Mouse (Mus musculus) E14TG2a.4 (cell line): Measurements from ENCODE around the gene Plekhh3.
A peak's percentile ranks its signal among the peaks of the same experiment; 100 is the strongest.

Experiments used
- H3K27me3 ChIP-seq: 2 replicates; pipeline ENCODE4 v1.6.1; 2014; ENCODE audit warnings: low read length, control low read depth; ENCODE audit not compliant: insufficient read depth
- H3K36me3 ChIP-seq: 2 replicates; pipeline ENCODE4 v1.6.1; 2014; ENCODE audit warnings: low read length, control low read depth; ENCODE audit not compliant: insufficient read depth
- H3K4me1 ChIP-seq: replicated peaks from 2 replicates; pipeline ENCODE4 v1.6.1; 2014; ENCODE audit warnings: low read depth, low read length, control low read depth
- H3K4me3 ChIP-seq: replicated peaks from 2 replicates; pipeline ENCODE4 v1.5.1; 2014; ENCODE audit warnings: mild to moderate bottlenecking, low read length
- H3K9me3 ChIP-seq: 2 replicates; pipeline ENCODE4 v1.6.1; 2014; ENCODE audit warnings: low read length, control low read depth
- CTCF ChIP-seq: conservative IDR thresholded peaks from 2 replicates; pipeline ENCODE4 v1.5.1; 2014; ENCODE audit warnings: low read length
- NANOG ChIP-seq: IDR thresholded peaks from 2 replicates; pipeline ENCODE4 v1.6.1; 2014; ENCODE audit warnings: borderline replicate concordance, low read length, mixed read lengths
- POU5F1 ChIP-seq: IDR thresholded peaks from 2 replicates; pipeline ENCODE4 v1.6.1; 2014; ENCODE audit warnings: low read length, borderline replicate concordance

The Plekhh3 gene

GRCm38 (mm10) chr11:101170811-101171610 is at the start of gene Plekhh3:
Gene Plekhh3 (minus strand): TSS chr11:101171351.
- H3K36me3 ChIP-seq, result peaks cover 15% of the 10 kb centered on the region
- H3K27me3 ChIP-seq, result peaks cover 91% of the 10 kb centered on the region
- peaks cover 63% of the 10 kb centered on the region for H3K4me1 ChIP-seq
- H3K4me3 ChIP-seq, result peak within 1 kb of the TSS; percentile 84
- no peaks in the 10 kb centered on the region for H3K9me3 ChIP-seq
- TF ChIP-seq NANOG, result no peak
- no peak for TF ChIP-seq CTCF
- TF ChIP-seq POU5F1, result no peak

- peaks cover 31% of the 10 kb centered on the region for H3K36me3 ChIP-seq
- no peaks in the 10 kb centered on the region for H3K27me3 ChIP-seq
- H3K9me3 ChIP-seq, result no peaks in the 10 kb centered on the region
- TF ChIP-seq NANOG (no peak), CTCF (no peak), POU5F1 (no peak)
- H3K4me3 ChIP-seq, result no peak overlapping the region
- H3K4me1 ChIP-seq, result peaks cover 20% of the 10 kb centered on the region
These were observed 49.7 kb upstream of the Plekhh3 start for GRCm38 (mm10) chr11:101220853-101221252.

DNA sequence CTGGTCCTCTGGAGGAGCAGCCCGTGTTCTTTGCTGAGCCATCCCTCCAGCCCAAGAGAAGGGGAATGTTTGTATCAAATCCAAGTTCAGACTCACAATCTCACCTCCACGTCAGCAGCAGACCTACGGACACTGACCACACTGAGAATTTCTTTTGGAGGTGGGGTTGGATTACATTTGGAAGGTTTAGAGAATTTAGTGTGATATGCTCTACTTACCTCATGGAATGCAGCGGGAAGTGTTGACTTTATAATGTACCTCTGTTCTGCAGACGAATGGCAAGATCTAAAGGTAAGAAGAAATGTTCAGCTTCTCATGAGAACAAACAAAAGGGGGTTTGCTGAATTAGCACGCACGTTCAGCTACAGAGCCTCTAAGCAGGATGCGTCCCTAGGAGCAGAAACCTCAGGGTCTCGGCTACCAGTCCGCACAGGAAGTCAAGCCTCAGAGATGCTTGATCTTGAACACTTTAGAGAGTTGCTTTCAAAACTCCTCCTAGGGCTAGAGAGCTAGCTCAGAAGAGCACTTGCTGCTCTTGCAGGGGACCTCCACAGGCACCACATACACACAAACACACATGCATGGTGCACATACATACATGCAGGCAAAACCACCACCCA is 47.4 kb upstream of the Plekhh3 start:
- peaks cover 50% of the 10 kb centered on the region for H3K36me3 ChIP-seq
- no peaks in the 10 kb centered on the region for H3K27me3 ChIP-seq
- no peaks in the 10 kb centered on the region for H3K4me1 ChIP-seq
- no peak overlapping the region for H3K4me3 ChIP-seq
- TF ChIP-seq POU5F1, result no peak
- TF ChIP-seq NANOG, result no peak
- no peak for TF ChIP-seq CTCF
- no peaks in the 10 kb centered on the region for H3K9me3 ChIP-seq

DNA sequence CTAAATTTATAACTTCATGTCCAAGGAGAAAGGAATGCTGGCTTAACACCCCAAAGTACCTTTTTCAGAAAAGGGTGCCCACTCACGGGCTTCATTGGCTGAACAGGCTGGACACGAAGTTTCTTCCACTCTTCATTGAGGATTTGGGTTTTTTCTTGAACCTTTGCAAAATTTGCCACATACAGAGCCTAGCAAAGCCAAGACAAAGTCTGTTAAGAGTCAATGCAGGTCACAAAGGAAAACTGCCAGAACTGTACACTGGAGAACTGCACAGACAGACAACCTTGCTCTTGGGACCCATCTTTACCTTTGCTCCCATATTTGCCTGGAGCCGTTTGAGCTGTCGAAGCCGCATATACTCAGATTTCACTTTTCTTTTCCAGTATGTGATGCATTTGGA is 45.8 kb upstream of the Plekhh3 start:
- TF ChIP-seq POU5F1, result no peak
- no peak for TF ChIP-seq CTCF
- no peak for TF ChIP-seq NANOG
- Histone ChIP-seq H3K9me3 (no peaks in the 10 kb centered on the region), H3K4me3 (no peak overlapping the region), H3K27me3 (no peaks in the 10 kb centered on the region), H3K4me1 (no peaks in the 10 kb centered on the region), H3K36me3 (peaks cover 56% of the 10 kb centered on the region)

DNA sequence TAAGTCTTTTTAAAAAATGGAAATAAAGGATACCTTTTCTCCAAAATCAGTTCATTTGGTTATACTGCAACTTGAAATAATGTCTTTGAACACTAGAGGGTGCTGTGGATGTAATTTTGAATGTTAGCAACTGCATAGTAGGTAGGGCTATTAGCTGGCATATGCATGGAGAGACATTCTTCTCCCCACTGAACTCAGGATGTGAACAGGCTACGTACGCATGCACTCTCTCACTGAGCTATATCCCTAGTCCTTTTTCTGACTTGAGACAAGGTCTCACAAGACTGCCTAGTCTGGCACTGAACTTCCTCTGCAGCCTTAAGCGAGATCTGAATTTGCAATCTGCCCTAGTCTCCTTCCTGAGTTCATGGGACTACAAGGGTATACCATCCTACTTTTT is 40.8 kb upstream of the Plekhh3 start:
- H3K4me3 ChIP-seq, result no peak overlapping the region
- no peaks in the 10 kb centered on the region for H3K9me3 ChIP-seq
- no peak for TF ChIP-seq NANOG
- TF ChIP-seq POU5F1, result no peak
- peak; percentile 60 for TF ChIP-seq CTCF
- peaks cover 82% of the 10 kb centered on the region for H3K36me3 ChIP-seq
- no peaks in the 10 kb centered on the region for H3K27me3 ChIP-seq
- peaks cover 7% of the 10 kb centered on the region for H3K4me1 ChIP-seq

DNA sequence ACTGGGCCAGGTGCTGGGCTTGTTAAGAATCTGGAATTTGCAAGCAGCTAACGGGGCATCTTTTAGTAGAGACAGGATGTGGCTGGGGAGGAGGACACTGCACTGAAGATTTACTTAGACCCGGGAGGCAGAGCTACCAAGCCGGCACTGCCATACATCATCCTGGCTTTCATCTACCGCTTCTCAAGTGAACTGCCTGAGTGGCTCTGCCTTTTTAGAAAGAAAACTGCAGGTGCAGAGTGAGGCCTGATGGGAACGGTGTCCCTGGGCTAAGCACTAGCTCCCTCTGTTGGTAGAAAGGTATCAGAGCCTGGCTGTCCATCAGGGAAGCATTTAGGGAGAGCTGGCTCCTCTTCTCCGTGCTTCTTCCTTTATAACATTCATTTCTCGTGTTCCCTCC is 29.8 kb upstream of the Plekhh3 start:
- TF ChIP-seq CTCF, result peak; percentile 80
- TF ChIP-seq POU5F1, result no peak
- TF ChIP-seq NANOG, result no peak
- H3K4me1 ChIP-seq, result peaks cover 19% of the 10 kb centered on the region
- H3K9me3 ChIP-seq, result no peaks in the 10 kb centered on the region
- no peaks in the 10 kb centered on the region for H3K27me3 ChIP-seq
- H3K4me3 ChIP-seq, result no peak overlapping the region
- peaks cover 85% of the 10 kb centered on the region for H3K36me3 ChIP-seq

DNA sequence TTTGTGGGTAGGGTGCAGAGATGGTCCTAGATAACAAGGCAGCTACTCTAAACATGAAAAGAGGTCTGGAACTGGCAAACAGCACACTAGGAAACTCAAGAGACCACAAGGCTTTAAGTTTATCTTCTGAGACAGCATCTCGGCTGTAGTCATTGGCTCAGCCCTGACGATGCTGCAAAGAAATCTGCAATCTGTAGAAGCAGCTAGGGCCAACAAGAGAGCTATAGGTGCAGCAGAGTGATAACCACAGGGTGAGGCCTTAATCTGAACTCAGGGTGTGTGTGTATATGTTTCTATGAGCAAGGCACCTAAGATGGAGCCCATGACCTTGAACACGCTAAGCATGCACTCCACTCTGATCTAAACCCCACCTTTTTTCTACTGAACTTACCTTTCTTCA is 28.4 kb upstream of the Plekhh3 start:
- no peak for TF ChIP-seq CTCF
- no peak for TF ChIP-seq NANOG
- TF ChIP-seq POU5F1, result no peak
- Histone ChIP-seq H3K4me1 (peaks cover 19% of the 10 kb centered on the region), H3K4me3 (no peak overlapping the region), H3K36me3 (peaks cover 86% of the 10 kb centered on the region), H3K9me3 (no peaks in the 10 kb centered on the region), H3K27me3 (no peaks in the 10 kb centered on the region)

DNA sequence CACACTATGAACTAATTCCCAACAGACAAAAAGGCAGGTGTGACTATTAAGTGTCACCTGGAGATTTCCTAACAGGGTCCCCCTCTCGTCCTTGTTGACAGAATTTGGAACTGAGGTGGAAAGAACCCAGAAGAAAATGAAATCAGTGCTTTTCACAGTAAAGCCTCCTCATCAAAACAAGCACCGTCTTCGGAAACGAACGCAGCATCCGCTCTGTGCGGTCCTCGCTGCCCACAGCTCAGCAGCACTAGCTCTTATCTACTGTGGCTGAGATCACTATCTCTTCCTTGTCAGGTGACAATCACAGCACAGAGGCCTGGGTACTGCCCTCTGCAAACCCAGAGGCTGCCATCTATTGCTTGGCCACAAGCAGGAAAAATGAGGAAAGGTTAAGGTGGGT is 25.0 kb upstream of the Plekhh3 start:
- peaks cover 89% of the 10 kb centered on the region for H3K36me3 ChIP-seq
- H3K4me3 ChIP-seq, result no peak overlapping the region
- TF ChIP-seq CTCF (no peak), NANOG (no peak)
- no peaks in the 10 kb centered on the region for H3K9me3 ChIP-seq
- H3K4me1 ChIP-seq, result peaks cover 26% of the 10 kb centered on the region
- H3K27me3 ChIP-seq, result no peaks in the 10 kb centered on the region

GRCm38 (mm10) chr11:101195571-101195970 is 24.4 kb upstream of the Plekhh3 start:
- no peaks in the 10 kb centered on the region for H3K9me3 ChIP-seq

More at GRCm38 (mm10) chr11:101195571-101195970, 24.4 kb upstream of the Plekhh3 start:
- peaks cover 84% of the 10 kb centered on the region for H3K36me3 ChIP-seq
- H3K27me3 ChIP-seq, result no peaks in the 10 kb centered on the region
- no peak overlapping the region for H3K4me3 ChIP-seq
- H3K4me1 ChIP-seq, result peaks cover 27% of the 10 kb centered on the region
- TF ChIP-seq CTCF (no peak), POU5F1 (no peak), NANOG (no peak)
